Mouse (Mus musculus): ENCODE results near the gene Srebf1.

Srebf1 gene

GRCm38 (mm10) chr11:60206207-60206606, 16.2 kb downstream of the Srebf1 start:
- DNase-seq (ENCODE audit: low read depth, low spot score): no peak

DNA sequence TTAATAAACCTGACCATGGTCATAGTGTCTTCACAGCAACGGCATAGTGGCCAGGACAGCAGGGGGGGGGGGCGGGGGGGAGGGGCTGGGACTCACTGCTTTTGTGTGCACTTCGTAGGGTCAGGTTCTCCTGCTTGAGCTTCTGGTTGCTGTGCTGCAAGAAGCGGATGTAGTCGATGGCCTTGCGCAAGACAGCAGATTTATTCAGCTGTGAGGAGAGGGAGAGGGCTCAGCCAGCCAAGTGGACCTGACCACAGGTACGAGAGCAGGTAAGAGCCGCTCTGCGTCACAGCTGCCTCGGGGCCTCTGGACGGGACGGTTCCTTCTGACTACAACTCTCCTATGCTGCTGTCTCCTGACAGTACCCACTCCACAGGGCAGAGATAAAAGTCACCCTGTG, 17.4 kb downstream of the Srebf1 start:
- no peak for DNase-seq (ENCODE audit: low read depth, low spot score)

- no peak for DNase-seq (ENCODE audit: low read depth, low spot score)
Measured at GRCm38 (mm10) chr11:60202710-60203638, 19.4 kb downstream of the Srebf1 start.

GRCm38 (mm10) chr11:60200384-60200783, 22.0 kb downstream of the Srebf1 start:
- no peak for DNase-seq (ENCODE audit: low read depth, low spot score)

DNA sequence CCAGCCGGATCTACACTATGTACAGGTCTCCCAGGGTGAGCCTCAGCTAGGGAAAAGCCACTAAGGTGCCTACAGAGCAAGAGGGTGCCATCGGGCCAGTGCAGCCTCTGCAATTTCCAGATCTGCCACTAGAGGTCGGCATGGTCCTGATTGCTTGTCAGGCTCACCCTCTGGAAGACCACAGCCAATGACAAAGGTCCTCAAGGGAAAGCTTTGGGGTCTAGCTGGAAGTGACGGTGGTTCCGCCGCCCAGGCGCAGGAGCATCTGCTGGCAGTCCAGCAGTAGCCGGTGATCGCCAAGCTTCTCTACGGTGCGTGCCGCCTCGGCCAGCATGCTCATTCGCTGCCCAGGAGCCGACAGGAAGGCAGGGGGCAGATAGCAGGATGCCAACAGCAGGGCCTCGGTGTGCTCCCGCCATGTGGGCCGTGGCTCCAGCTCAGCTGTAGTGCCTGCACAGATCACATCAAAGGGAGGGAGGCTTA, 22.6 kb downstream of the Srebf1 start:
- peak; percentile 88 for DNase-seq (ENCODE audit: low read depth, low spot score)

GRCm38 (mm10) chr11:60198651-60199050, 23.7 kb downstream of the Srebf1 start:
- no peak for DNase-seq (ENCODE audit: low read depth, low spot score)

DNA sequence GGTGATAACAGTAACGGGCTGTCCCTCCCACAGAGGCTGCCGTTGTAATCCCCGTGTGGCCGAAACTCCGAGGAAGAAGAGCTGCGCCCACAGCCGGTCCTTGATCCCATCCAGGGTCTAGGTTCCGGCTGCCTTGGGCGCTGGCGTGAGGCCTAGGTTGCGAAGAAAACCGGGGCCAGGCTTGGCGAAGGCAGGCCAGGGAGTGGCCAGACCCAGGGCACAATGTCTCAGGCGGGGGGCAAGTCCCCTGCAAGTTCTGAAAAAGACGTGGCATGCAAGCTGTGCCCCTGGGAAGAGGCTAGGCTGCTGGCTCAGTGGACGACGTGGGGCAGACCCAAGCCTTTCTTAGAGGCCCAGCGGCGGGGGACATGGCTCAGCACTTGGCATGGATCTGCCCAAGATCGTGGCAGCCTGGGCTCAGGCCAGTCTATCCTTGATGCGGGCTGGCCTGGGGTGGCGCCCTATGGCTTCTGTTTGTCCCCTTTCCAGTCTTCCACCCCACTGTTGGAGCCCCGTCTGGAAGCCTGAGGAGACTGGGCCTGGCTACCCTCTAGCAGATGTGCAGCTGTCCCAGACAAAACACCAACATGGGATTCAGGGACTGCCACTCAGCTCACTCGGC, 24.3 kb downstream of the Srebf1 start:
- DNase-seq (ENCODE audit: low read depth, low spot score): no peak

DNA sequence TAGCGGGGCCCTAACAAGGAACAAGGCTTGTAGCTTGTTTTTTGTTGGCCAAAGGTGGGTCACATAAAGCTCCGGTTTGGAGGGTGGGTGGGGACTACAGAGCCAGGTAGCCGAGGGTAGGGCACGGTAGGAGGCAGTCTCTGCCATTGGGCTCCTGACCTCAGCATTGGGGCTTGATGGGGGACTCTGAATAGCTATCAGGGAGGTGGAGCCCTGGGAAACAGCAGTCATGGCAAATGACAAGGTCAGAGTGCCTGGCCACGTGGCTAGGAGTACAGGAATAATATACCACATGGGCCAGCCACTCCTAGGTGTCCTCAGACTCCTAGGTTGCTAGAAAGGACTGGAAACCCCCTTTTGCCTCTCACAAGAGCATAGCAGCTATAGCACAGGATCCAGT, 26.0 kb downstream of the Srebf1 start:
- no peak for DNase-seq (ENCODE audit: low read depth, low spot score)

DNA sequence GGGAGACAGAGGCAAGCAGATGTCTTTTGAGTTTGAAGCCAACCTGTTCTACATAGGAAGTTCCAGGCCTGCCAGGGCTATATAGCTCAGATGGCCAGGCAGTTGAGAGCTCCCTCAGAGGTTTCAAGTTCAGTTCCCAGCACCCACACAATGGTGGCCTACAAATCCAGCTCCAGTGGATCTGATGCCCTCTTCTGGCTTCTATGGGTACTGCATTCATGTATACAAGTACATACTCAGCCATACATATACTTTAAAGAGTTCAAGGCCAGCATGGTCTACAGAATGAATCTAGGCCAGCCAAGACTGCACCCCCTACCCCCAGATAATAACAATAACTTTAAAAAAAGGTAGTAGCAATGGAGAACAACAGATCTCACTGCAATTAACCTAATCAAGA, 27.3 kb downstream of the Srebf1 start:
- DNase-seq (ENCODE audit: low read depth, low spot score): peak; percentile 69

GRCm38 (mm10) chr11:60193556-60193955, 28.8 kb downstream of the Srebf1 start:
- no peak for DNase-seq (ENCODE audit: low read depth, low spot score)

DNA sequence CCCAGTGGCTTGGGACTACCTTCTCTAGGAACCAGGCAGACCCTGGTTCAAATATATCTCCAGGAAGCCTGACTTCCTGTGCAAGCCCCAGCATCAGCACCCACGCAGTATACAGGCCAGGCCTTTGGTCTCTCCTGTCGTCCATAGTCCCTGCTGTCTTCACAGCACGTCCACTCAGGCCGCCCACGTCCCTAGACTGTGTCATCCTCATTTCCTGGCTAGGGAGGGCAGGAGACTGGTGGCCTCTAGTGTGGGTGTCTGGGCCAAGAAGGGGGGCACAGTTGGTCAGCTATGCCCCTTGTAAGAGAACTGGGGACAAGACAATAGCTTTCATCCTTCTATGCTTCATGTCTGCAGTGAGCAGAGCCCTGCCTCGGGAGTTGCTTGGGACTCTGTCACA, 29.8 kb downstream of the Srebf1 start:
- no peak for DNase-seq (ENCODE audit: low read depth, low spot score)

DNA sequence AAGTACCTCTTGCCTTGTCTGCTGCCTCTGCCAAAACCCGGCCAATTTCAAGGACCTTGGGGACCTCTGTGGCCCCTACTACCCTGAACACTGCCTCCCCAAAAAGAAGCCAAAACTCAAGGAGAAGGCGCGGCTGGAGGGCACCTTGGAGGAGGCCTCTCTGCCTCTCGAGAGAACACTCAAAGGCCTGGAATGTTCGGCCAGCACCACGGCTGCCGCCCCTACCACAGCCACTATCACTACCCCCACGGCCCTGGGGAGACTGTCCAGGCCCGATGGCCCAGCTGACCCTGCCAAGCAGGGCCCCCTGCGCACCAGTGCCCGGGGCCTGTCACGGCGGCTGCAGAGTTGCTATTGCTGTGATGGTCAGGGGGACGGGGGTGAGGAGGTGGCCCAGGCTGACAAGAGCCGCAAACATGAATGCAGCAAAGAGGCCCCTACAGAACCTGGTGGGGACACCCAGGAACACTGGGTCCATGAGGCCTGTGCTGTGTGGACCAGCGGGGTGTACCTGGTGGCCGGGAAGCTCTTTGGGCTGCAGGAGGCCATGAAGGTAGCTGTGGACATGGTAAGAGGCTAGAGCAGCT, 32.2 kb downstream of the Srebf1 start:
- DNase-seq (ENCODE audit: low read depth, low spot score): no peak

GRCm38 (mm10) chr11:60189501-60190040, 32.8 kb downstream of the Srebf1 start:
- DNase-seq (ENCODE audit: low read depth, low spot score): no peak

DNA sequence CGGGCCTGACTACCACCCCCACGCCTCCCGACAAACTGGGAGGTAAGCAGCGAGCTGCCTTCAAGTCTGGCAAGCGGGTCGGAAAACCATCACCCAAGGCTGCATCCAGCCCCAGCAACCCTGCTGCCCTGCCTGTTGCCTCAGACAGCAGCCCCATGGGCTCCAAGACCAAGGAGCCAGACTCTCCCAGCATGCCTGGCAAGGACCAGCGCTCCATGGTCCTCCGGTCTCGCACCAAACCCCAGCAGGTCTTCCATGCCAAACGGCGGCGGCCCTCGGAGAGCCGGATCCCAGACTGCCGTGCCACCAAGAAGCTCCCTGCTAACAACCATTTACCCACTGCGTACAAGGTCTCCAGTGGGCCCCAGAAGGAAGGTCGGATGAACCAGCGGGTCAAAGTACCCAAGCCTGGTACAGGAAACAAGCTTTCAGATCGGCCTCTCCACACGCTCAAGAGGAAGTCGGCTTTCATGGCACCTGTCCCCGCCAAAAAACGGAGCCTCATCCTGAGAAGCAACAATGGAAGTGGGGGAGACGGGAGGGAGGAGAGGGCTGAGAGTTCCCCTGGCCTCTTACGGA, 34.0 kb downstream of the Srebf1 start:
- no peak for DNase-seq (ENCODE audit: low read depth, low spot score)

DNA sequence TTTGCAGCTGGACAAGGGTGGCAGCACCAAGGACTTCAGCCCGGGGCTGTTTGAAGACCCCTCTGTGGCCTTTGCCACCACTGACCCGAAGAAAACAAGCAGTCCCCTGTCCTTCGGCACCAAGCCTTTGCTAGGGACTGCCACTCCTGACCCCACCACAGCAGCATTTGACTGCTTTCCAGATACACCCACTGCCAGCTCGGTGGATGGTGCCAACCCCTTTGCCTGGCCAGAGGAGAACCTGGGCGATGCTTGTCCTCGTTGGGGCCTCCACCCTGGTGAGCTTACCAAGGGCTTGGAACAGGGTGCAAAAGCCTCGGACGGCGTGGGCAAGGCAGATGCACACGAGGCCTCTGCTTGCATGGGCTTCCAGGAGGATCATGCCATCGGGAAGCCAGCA, 35.3 kb downstream of the Srebf1 start:
- DNase-seq (ENCODE audit: low read depth, low spot score): no peak

DNA sequence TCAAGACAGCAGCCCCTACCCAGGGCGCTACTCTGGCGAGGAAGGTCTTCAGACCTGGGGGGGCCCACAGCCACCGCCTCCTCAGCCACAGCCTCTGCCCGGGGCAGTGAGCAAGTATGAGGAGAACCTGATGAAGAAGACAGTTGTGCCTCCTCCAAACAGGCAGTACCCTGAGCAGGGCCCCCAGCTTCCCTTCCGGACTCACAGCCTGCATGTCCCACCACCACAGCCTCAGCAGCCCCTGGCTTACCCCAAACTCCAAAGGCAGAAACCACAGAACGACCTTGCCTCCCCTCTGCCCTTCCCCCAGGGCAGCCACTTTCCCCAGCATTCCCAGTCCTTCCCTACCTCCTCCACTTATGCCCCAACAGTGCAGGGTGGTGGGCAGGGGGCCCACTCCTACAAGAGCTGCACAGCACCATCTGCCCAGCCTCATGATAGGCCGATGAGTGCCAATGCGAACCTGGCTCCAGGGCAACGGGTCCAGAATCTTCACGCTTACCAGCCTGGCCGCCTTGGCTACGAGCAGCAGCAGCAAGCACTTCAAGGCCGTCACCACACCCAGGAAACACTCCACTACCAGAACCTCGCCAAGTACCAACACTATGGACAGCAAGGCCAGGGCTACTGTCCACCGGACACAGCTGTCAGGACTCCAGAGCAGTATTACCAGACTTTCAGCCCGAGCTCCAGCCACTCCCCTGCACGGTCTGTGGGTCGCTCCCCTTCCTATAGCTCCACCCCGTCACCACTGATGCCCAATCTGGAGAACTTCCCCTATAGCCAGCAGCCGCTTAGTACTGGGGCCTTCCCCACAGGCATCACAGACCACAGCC, 36.8 kb downstream of the Srebf1 start:
- no peak for DNase-seq (ENCODE audit: low read depth, low spot score)

GRCm38 (mm10) chr11:60184346-60185325, 37.7 kb downstream of the Srebf1 start:
- DNase-seq (ENCODE audit: low read depth, low spot score): no peak

- DNase-seq (ENCODE audit: low read depth, low spot score): no peak
Measured at GRCm38 (mm10) chr11:60182741-60183140, 39.6 kb downstream of the Srebf1 start.

GRCm38 (mm10) chr11:60182116-60182670, 40.2 kb downstream of the Srebf1 start:
- DNase-seq (ENCODE audit: low read depth, low spot score): peak; percentile 74
